Mouse (Mus musculus) bone marrow, adult 2 months (tissue): ENCODE data around the gene Tmem88b.

Experiments used
- CTCF ChIP-seq: fragments of 200-500 bp; IDR thresholded peaks from 2 replicates; pipeline ENCODE4 v1.5.1; 2011; ENCODE audit warnings: low read length, control low read depth; ENCODE audit not compliant: control insufficient read depth, insufficient read depth
- POLR2A ChIP-seq: fragments of 200-500 bp; IDR thresholded peaks from 2 replicates; pipeline ENCODE4 v1.6.1; 2011; ENCODE audit warnings: low read depth, mild to moderate bottlenecking, control low read depth, low read length, borderline replicate concordance; ENCODE audit not compliant: control insufficient read depth

- TF ChIP-seq POLR2A = peak; percentile 29; the same call in 1 of the 2 replicates
- no peak for TF ChIP-seq CTCF
These were observed 11.4 kb downstream of the Tmem88b start, which contains the start of gene Vwa1 for GRCm38 (mm10) chr4:155774280-155774754.
